Mouse (Mus musculus) right cerebral cortex, postnatal 4 days (tissue): ENCODE measurements around the gene Lat2.

Source experiments
- DNase-seq: peaks from one replicate; pipeline ENCODE4 v3.0.0-alpha.2; 2022

The Lat2 gene

GRCm38 (mm10) chr5:134611810-134612521 lies 2.9 kb downstream of the Lat2 start:
- no peak for DNase-seq

- DNase-seq, result no peak
Observed at GRCm38 (mm10) chr5:134609916-134610643, 4.7 kb downstream of the Lat2 start.

- no peak for DNase-seq
Observed at GRCm38 (mm10) chr5:134607121-134607520, 7.7 kb downstream of the Lat2 start.

- DNase-seq, result no peak
Observed at GRCm38 (mm10) chr5:134606314-134606713, 8.5 kb downstream of the Lat2 start.

GRCm38 (mm10) chr5:134604376-134604775 lies 10.4 kb downstream of the Lat2 start:
- no peak for DNase-seq

- DNase-seq, result no peak
Observed at GRCm38 (mm10) chr5:134597711-134598110, 17.1 kb downstream of the Lat2 start.

GRCm38 (mm10) chr5:134593093-134593492 lies 21.7 kb downstream of the Lat2 start:
- no peak for DNase-seq

- DNase-seq, result no peak
Observed at GRCm38 (mm10) chr5:134592026-134592581, 22.7 kb downstream of the Lat2 start.

GRCm38 (mm10) chr5:134589900-134590299 lies 24.9 kb downstream of the Lat2 start:
- no peak for DNase-seq

- DNase-seq, result no peak
Observed at GRCm38 (mm10) chr5:134584798-134585197, 30.0 kb downstream of the Lat2 start.

- DNase-seq, result no peak
Observed at GRCm38 (mm10) chr5:134583884-134584213, 31.0 kb downstream of the Lat2 start.

GRCm38 (mm10) chr5:134583006-134583883 lies 31.6 kb downstream of the Lat2 start:
- DNase-seq, result no peak

- peak; percentile 96 for DNase-seq
Observed at GRCm38 (mm10) chr5:134582221-134582907, 32.5 kb downstream of the Lat2 start.

GRCm38 (mm10) chr5:134581146-134581545 lies 33.7 kb downstream of the Lat2 start, which contains the start of gene Rfc2:
Rfc2 (plus strand) TSS chr5:134581366.
- DNase-seq, result no peak

GRCm38 (mm10) chr5:134579135-134579534 lies 35.7 kb downstream of the Lat2 start:
- DNase-seq, result no peak

- no peak for DNase-seq
Observed at GRCm38 (mm10) chr5:134577534-134577933, 37.3 kb downstream of the Lat2 start.

GRCm38 (mm10) chr5:134576517-134577220 lies 38.2 kb downstream of the Lat2 start:
- no peak for DNase-seq

GRCm38 (mm10) chr5:134575833-134576232 lies 39.0 kb downstream of the Lat2 start:
- no peak for DNase-seq

- DNase-seq, result no peak
Observed at GRCm38 (mm10) chr5:134572508-134573214, 42.2 kb downstream of the Lat2 start.

GRCm38 (mm10) chr5:134571730-134572507 lies 42.9 kb downstream of the Lat2 start:
- DNase-seq, result peak; percentile 34
